Mouse (Mus musculus) CH12.LX (cell line): ENCODE measurements around the gene Yars. TPM values are rescaled to one million over a fixed set of nuclear protein-coding genes. Genes with fewer than 3 reads are reported as not detected.

Experiments
- DNase-seq: peaks from one replicate; pipeline ENCODE4 v3.0.0-alpha.2; 2013; ENCODE audit errors: extremely low read depth
- H3K27ac ChIP-seq: 2 replicates; pipeline ENCODE4 v1.5.1; 2012; ENCODE audit warnings: low read depth, mild to moderate bottlenecking, control low read depth, moderate library complexity; ENCODE audit not compliant: insufficient read depth
- H3K27me3 ChIP-seq: replicated peaks from 2 replicates; pipeline ENCODE3; 2012; ENCODE audit warnings: inconsistent platforms
- H3K36me3 ChIP-seq, 2 experiments: replicated peaks in 1 of 2; 2 replicates each; pipeline versions ENCODE3 to v1.6.1; 2012; ENCODE audit warnings: inconsistent platforms in 1 of 2, low read length in 1 of 2, mild to moderate bottlenecking in 1 of 2, mixed read lengths in 1 of 2, moderate library complexity in 1 of 2; ENCODE audit not compliant: control insufficient read depth in 1 of 2, insufficient read depth in 1 of 2
- H3K4me1 ChIP-seq, 2 experiments: 2 replicates each; pipeline ENCODE4 v1.6.1; 2012; ENCODE audit warnings: inconsistent platforms in 1 of 2, moderate library complexity in 1 of 2; ENCODE audit not compliant: insufficient read depth in 2 of 2, control insufficient read depth in 1 of 2
- H3K4me2 ChIP-seq: 2 replicates; pipeline ENCODE4 v1.6.1; 2012; ENCODE audit warnings: low read depth, mild to moderate bottlenecking, control low read depth; ENCODE audit not compliant: poor library complexity, insufficient read depth, severe bottlenecking
- H3K4me3 ChIP-seq, 3 experiments: fragments of 150-350 bp in 1 of 3; sonication (generic) in 1 of 3; replicated peaks in 1 of 3; 2 replicates each; pipeline versions ENCODE3 to v1.5.1; 2011 to 2012; ENCODE audit warnings: low read depth in 2 of 3, low read length in 2 of 3, mild to moderate bottlenecking in 2 of 3, moderate library complexity in 2 of 3, control low read depth in 1 of 3, improper control_type of control experiment in 1 of 3, inconsistent platforms in 1 of 3, mixed read lengths in 1 of 3; ENCODE audit not compliant: poor library complexity in 1 of 3
- H3K79me2 ChIP-seq: replicated peaks from 2 replicates; pipeline ENCODE4 v1.6.1; 2012; ENCODE audit warnings: mild to moderate bottlenecking, moderate library complexity; ENCODE audit not compliant: control insufficient read depth, poor library complexity, insufficient read depth, severe bottlenecking; ENCODE audit errors: extremely low read depth
- H3K9ac ChIP-seq: 2 replicates; pipeline ENCODE4 v1.6.1; 2012; ENCODE audit warnings: low read depth, mild to moderate bottlenecking, control low read depth, moderate library complexity; ENCODE audit not compliant: insufficient read depth
- H3K9me3 ChIP-seq: replicated peaks from 2 replicates; pipeline ENCODE3; 2012; ENCODE audit warnings: low read length, inconsistent platforms, mixed read lengths
- BHLHE40 ChIP-seq: IDR thresholded peaks from 2 replicates; pipeline ENCODE4 v1.6.1; 2011; ENCODE audit warnings: mild to moderate bottlenecking, low read depth, low read length, improper control_type of control experiment
- E2F4 ChIP-seq: IDR thresholded peaks from 2 replicates; pipeline ENCODE4 v1.6.1; 2011; ENCODE audit warnings: low read depth, low read length, improper control_type of control experiment; ENCODE audit not compliant: insufficient replicate concordance
- ETS1 ChIP-seq: conservative IDR thresholded peaks from 2 replicates; pipeline ENCODE4 v1.6.1; 2012; ENCODE audit warnings: low read depth, mild to moderate bottlenecking, inconsistent platforms, low read length, improper control_type of control experiment, moderate library complexity
- GABPA ChIP-seq: IDR thresholded peaks from 2 replicates; pipeline ENCODE4 v1.6.1; 2012; ENCODE audit warnings: low read depth, low read length, improper control_type of control experiment, inconsistent platforms; ENCODE audit not compliant: insufficient replicate concordance
- HCFC1 ChIP-seq: IDR thresholded peaks from 2 replicates; pipeline ENCODE4 v1.6.1; 2012; ENCODE audit warnings: low read depth, mild to moderate bottlenecking, inconsistent platforms, low read length, improper control_type of control experiment
- JUN ChIP-seq: IDR thresholded peaks from 2 replicates; pipeline ENCODE4 v1.6.1; 2011; ENCODE audit warnings: low read depth, mild to moderate bottlenecking, low read length, improper control_type of control experiment, moderate library complexity; ENCODE audit not compliant: insufficient read depth
- JUND ChIP-seq: conservative IDR thresholded peaks from 2 replicates; pipeline ENCODE4 v1.6.1; 2011; ENCODE audit warnings: low read depth, low read length, improper control_type of control experiment
- MAFK ChIP-seq: IDR thresholded peaks from 2 replicates; pipeline ENCODE4 v1.6.1; 2011; ENCODE audit warnings: low read length, improper control_type of control experiment; ENCODE audit not compliant: insufficient replicate concordance
- MAZ ChIP-seq: IDR thresholded peaks from 2 replicates; pipeline ENCODE4 v1.6.1; 2012; ENCODE audit warnings: low read depth, mild to moderate bottlenecking, inconsistent platforms, low read length, improper control_type of control experiment, moderate library complexity
- MEF2A ChIP-seq: IDR thresholded peaks from 2 replicates; pipeline ENCODE4 v1.6.1; 2014; ENCODE audit warnings: low read depth, mild to moderate bottlenecking, inconsistent platforms, low read length, improper control_type of control experiment, borderline replicate concordance
- MXI1 ChIP-seq: IDR thresholded peaks from 2 replicates; pipeline ENCODE4 v1.6.1; 2011; ENCODE audit warnings: mild to moderate bottlenecking, low read depth, low read length, improper control_type of control experiment
- MYC ChIP-seq: IDR thresholded peaks from 2 replicates; pipeline ENCODE4 v1.6.1; 2011; ENCODE audit warnings: low read depth, mild to moderate bottlenecking, improper control_type of control experiment, low read length
- PAX5 ChIP-seq: IDR thresholded peaks from 2 replicates; pipeline ENCODE4 v1.6.1; 2012; ENCODE audit warnings: low read length, inconsistent platforms, mixed read lengths
- POLR2AphosphoS2 ChIP-seq: IDR thresholded peaks from 2 replicates; pipeline ENCODE4 v1.6.1; 2011; ENCODE audit warnings: low read depth, low read length, improper control_type of control experiment
- RAD21 ChIP-seq: IDR thresholded peaks from 2 replicates; pipeline ENCODE4 v1.6.1; 2011; ENCODE audit warnings: low read depth, mild to moderate bottlenecking, low read length, improper control_type of control experiment, moderate library complexity
- SIN3A ChIP-seq: IDR thresholded peaks from 2 replicates; pipeline ENCODE4 v1.6.1; 2012; ENCODE audit warnings: low read length, improper control_type of control experiment, inconsistent platforms
- SMC3 ChIP-seq: IDR thresholded peaks from 2 replicates; pipeline ENCODE4 v1.6.1; 2011; ENCODE audit warnings: low read depth, low read length, improper control_type of control experiment
- USF1 ChIP-seq: IDR thresholded peaks from 2 replicates; pipeline ENCODE4 v1.6.1; 2014; ENCODE audit warnings: low read depth, mild to moderate bottlenecking, inconsistent platforms, low read length, improper control_type of control experiment
- USF2 ChIP-seq: conservative IDR thresholded peaks from 2 replicates; pipeline ENCODE4 v1.6.1; 2011; ENCODE audit warnings: low read depth, low read length, improper control_type of control experiment
- ZC3H11A ChIP-seq: IDR thresholded peaks from 2 replicates; pipeline ENCODE4 v1.6.1; 2012; ENCODE audit warnings: low read depth, mild to moderate bottlenecking, inconsistent platforms, low read length, improper control_type of control experiment
- ZKSCAN1 ChIP-seq: IDR thresholded peaks from 2 replicates; pipeline ENCODE4 v1.6.1; 2012; ENCODE audit warnings: low read depth, inconsistent platforms, low read length, improper control_type of control experiment, borderline replicate concordance
- ZMIZ1 ChIP-seq: IDR thresholded peaks from 2 replicates; pipeline ENCODE4 v1.6.1; 2012; ENCODE audit warnings: low read depth, mild to moderate bottlenecking, inconsistent platforms, low read length, improper control_type of control experiment
- dilution Hi-C: fragments of 300-500 bp; cut with MboI; formaldehyde crosslinking; loops from 2 replicates; pipeline ENCODE4 v1.14.3; 2020; ENCODE audit warnings: low sequenced_read_pairs; ENCODE audit not compliant: extremely low pct_unique_long_range_greater_than_20kb, extremely low pct_ligation_motif_present
- in situ Hi-C: fragments of 300-500 bp; cut with MboI; formaldehyde crosslinking; loops from 3 replicates; pipeline ENCODE4 v1.14.3; 2019; ENCODE audit warnings: low sequenced_read_pairs, low pct_ligation_motif_present, low pct_unique_long_range_greater_than_20kb, mixed read lengths
- polyA plus RNA-seq: library from polyadenylated mRNA; unstranded; fragments of >175 nt; gene quantifications from 2 replicates; pipeline ENCODE4 v1.2.1, GENCODE M21; 2012; ENCODE audit warnings: low read depth; ENCODE audit not compliant: insufficient read length
- total RNA-seq, 2 experiments: library from RNA; depleted of rRNA; stranded (reverse); fragments of 300-350 nt in 1 of 2; fragments of >200 nt in 1 of 2; gene quantifications; 2 replicates each; pipeline ENCODE4 v1.2.3; 2012 to 2014

The Yars gene
- total and polyA plus RNA-seq, 3 experiments: 96.3 to 207 (median 180) TPM

- Histone ChIP-seq H3K9me3 (no peaks in the 10 kb centered on the region), H3K27me3 (peaks cover 9% of the 10 kb centered on the region), H3K9ac (no peak overlapping the region), H3K4me1 (peaks cover 10 to 31% of the 10 kb centered on the region in 2 experiments), H3K27ac (no peak overlapping the region), H3K4me2 (no peak overlapping the region), H3K36me3 (no peaks in the 10 kb centered on the region), H3K4me3 (no peak overlapping the region), H3K79me2 (no peaks in the 10 kb centered on the region)
- dilution Hi-C loops (no loop called here), in situ Hi-C loops (no loop called here)
- TF ChIP-seq PAX5: no peak
- no peak for TF ChIP-seq ETS1
- TF ChIP-seq BHLHE40: no peak
- TF ChIP-seq USF1: no peak
- no peak for TF ChIP-seq HCFC1
- no peak for TF ChIP-seq E2F4
- TF ChIP-seq SIN3A: no peak
- TF ChIP-seq JUN: no peak
- TF ChIP-seq ZC3H11A: no peak
- no peak for TF ChIP-seq ZMIZ1
- TF ChIP-seq MAFK: no peak
- no peak for TF ChIP-seq SMC3
- no peak for TF ChIP-seq POLR2AphosphoS2
- TF ChIP-seq RAD21: no peak
- TF ChIP-seq JUND: no peak
- no peak for TF ChIP-seq USF2
- no peak for TF ChIP-seq GABPA
- no peak for TF ChIP-seq MXI1
- TF ChIP-seq MEF2A: no peak
- TF ChIP-seq, all 38 proteins: peak for 0
- DNase-seq: no peak
Observed at GRCm38 (mm10) chr4:129235147-129235546, 45.6 kb downstream of the Yars start.

GRCm38 (mm10) chr4:129236236-129236813 is 46.8 kb downstream of the Yars start:
- Histone ChIP-seq H3K27ac (no peak overlapping the region), H3K27me3 (peaks cover 13% of the 10 kb centered on the region), H3K79me2 (no peaks in the 10 kb centered on the region), H3K4me2 (no peak overlapping the region), H3K9me3 (no peaks in the 10 kb centered on the region), H3K36me3 (no peaks in the 10 kb centered on the region), H3K9ac (no peak overlapping the region), H3K4me3 (no peak overlapping the region), H3K4me1 (peaks cover 10 to 28% of the 10 kb centered on the region in 2 experiments)
- dilution Hi-C loops: no loop called here
- in situ Hi-C loops: no loop called here
- DNase-seq: no peak
- TF ChIP-seq BHLHE40 (no peak), POLR2AphosphoS2 (no peak), MYC (no peak), MAZ (no peak), ZC3H11A (no peak), ZKSCAN1 (no peak)
